Mouse (Mus musculus) olfactory bulb, adult 2 months (tissue): ENCODE results near the gene Msx2. TPM values are rescaled to one million over a fixed set of nuclear protein-coding genes. Genes with fewer than 3 reads are reported as not detected.
A peak's percentile ranks its signal among the peaks of the same experiment; 100 is the strongest.

Experiments used
- H3K27ac ChIP-seq: fragments of 200-500 bp; 2 replicates; pipeline ENCODE4 v1.5.1; 2012; ENCODE audit warnings: low read depth, low read length; ENCODE audit not compliant: insufficient read depth
- H3K4me1 ChIP-seq: fragments of 200-500 bp; 2 replicates; pipeline ENCODE4 v1.6.1; 2012; ENCODE audit warnings: low read length; ENCODE audit not compliant: control insufficient read depth, insufficient read depth
- H3K4me3 ChIP-seq: fragments of 200-500 bp; 2 replicates; pipeline ENCODE4 v1.5.1; 2012; ENCODE audit warnings: mild to moderate bottlenecking, low read depth, low read length, moderate library complexity; ENCODE audit not compliant: insufficient read depth
- CTCF ChIP-seq: fragments of 200-500 bp; IDR thresholded peaks from 2 replicates; pipeline ENCODE4 v1.5.1; 2012; ENCODE audit warnings: low read depth, mild to moderate bottlenecking, low read length, moderate library complexity; ENCODE audit not compliant: insufficient read depth
- POLR2A ChIP-seq: fragments of 200-500 bp; IDR thresholded peaks from 2 replicates; pipeline ENCODE4 v1.6.1; 2012; ENCODE audit warnings: mild to moderate bottlenecking, low read depth, low read length, moderate library complexity; ENCODE audit not compliant: insufficient read depth
- WGBS: fragments of 180-500 bp; shearing (Covaris S2); methylation state at CpG from one replicate; pipeline ENCODE4 v1.1.7; 2018; 5-methylcytosine and 5-hydroxymethylcytosine counted together
- polyA plus RNA-seq: library from polyadenylated mRNA; stranded (reverse); fragments of >200 nt; gene quantifications from 2 replicates; pipeline ENCODE4 v1.2.4, GENCODE M21; 2012; ENCODE audit warnings: low replicate concordance; ENCODE audit not compliant: missing spikeins, insufficient read depth, insufficient read length

Gene Msx2
- polyA plus RNA-seq = not detected in 2 replicates

GRCm38 (mm10) chr13:53472614-53473124 lies at the start of gene Msx2:
Gene Msx2 (minus strand): TSS chr13:53473074.
- peaks cover 14% of the 10 kb centered on the region for H3K4me1 ChIP-seq
- WGBS = under 1% methylated on average over 38 of the region's 38 CpGs
- no peak within 1 kb of the TSS for H3K27ac ChIP-seq
- TF ChIP-seq POLR2A = no peak
- no peak for TF ChIP-seq CTCF
- peak within 1 kb of the TSS; percentile 6; the same call in 1 of the 2 replicates for H3K4me3 ChIP-seq

DNA sequence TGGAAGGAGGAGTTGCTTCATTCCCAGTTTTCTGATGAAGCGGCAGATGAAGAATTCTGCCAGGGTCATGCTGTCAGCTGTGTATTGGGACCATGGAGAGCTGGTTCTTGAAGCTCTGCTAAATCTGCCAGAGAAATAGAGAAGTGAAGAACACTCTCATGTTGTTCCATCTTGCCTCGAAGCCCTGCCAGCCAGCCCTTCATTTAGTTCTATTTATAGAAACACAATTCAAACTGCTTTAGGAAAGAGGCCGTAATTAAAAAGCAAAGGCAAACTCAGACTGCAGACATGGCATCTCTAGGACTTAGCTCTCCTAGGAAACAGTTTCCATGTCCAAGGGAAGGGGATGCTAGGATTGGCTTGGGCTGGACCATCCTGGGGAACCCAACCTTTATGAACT lies 48.6 kb upstream of the Msx2 start:
- H3K4me3 ChIP-seq = no peak overlapping the region
- WGBS = 25% methylated on average over 3 of the region's 3 CpGs
- no peak for TF ChIP-seq POLR2A
- TF ChIP-seq CTCF = no peak
- peaks cover 7% of the 10 kb centered on the region; the same call in 1 of the 2 replicates for H3K4me1 ChIP-seq
- no peak overlapping the region for H3K27ac ChIP-seq

DNA sequence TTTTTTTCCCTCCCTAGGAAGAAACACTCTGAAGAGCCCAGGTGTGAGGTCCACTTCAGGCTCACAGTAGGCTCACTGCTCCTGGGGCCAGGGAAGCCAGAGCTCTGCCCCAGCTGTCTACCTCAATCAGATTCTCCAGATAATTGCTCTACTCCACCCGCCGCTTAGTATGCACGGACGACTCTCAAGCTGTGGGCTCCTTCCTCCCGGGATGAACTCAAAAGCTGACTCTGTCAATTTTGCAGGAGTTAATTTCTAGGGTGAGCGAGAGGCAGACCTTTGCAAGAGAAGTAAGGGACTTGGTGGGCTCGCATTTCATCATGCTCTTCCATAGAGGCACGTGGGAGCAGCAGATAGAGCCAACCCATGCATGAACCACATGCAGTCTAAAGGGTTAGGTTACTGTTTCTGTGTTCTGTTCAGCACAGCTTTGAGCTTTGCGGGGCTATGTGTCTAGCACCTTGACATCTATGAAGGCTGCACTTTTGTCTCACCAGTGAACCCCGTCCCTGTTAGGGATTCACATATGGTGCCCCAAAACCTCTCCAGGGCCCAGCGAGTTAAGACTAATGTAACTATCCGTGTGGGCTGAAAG lies 47.6 kb upstream of the Msx2 start:
- Histone ChIP-seq H3K4me3 (no peak overlapping the region), H3K4me1 (peaks cover 7% of the 10 kb centered on the region; the same call in 1 of the 2 replicates), H3K27ac (no peak overlapping the region)
- TF ChIP-seq POLR2A (no peak), CTCF (no peak)
- WGBS = 55% methylated on average over 12 of the region's 12 CpGs

GRCm38 (mm10) chr13:53519727-53520126 lies 46.9 kb upstream of the Msx2 start:
- TF ChIP-seq POLR2A (no peak), CTCF (no peak)
- Histone ChIP-seq H3K4me3 (no peak overlapping the region), H3K27ac (no peak overlapping the region), H3K4me1 (peaks cover 7% of the 10 kb centered on the region; the same call in 1 of the 2 replicates)
- 60% methylated on average over 8 of the region's 8 CpGs for WGBS

- 82% methylated on average over 4 of the region's 4 CpGs for WGBS
- TF ChIP-seq POLR2A = no peak
- Histone ChIP-seq H3K27ac (no peak overlapping the region), H3K4me1 (peaks cover 7% of the 10 kb centered on the region; the same call in 1 of the 2 replicates), H3K4me3 (no peak overlapping the region)
These were observed 45.4 kb upstream of the Msx2 start for GRCm38 (mm10) chr13:53518306-53518705.

DNA sequence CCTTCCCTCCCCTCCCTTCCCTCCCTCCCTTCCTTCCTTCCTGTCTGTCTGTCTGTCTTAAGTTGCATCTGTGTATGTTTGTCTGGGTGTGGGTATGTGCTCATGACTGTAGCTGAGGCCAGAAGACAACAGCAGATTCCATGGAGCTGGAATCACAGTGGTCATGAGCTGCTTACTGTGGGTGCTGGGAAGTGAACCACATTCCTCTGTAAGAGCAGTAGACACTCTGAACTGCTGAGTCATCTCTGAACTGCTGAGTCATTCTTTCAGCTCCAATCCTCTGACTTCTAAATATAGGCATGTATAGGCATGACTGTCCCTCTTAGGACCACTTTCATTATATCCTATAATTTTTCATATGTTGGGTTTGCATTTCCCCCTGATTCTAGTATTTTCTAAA lies 41.7 kb upstream of the Msx2 start:
- TF ChIP-seq POLR2A = no peak
- no peak for TF ChIP-seq CTCF
- no peak overlapping the region for H3K27ac ChIP-seq
- no peak overlapping the region for H3K4me3 ChIP-seq
- H3K4me1 ChIP-seq = no peaks in the 10 kb centered on the region

- TF ChIP-seq POLR2A = no peak
- no peak for TF ChIP-seq CTCF
- Histone ChIP-seq H3K4me1 (no peaks in the 10 kb centered on the region), H3K4me3 (no peak overlapping the region), H3K27ac (no peak overlapping the region)
- WGBS = 80% methylated on average over 2 of the region's 2 CpGs
These were observed 38.5 kb upstream of the Msx2 start for GRCm38 (mm10) chr13:53511366-53511765.

- TF ChIP-seq CTCF (no peak), POLR2A (no peak)
- 49% methylated on average over 6 of the region's 6 CpGs for WGBS
- H3K27ac ChIP-seq = no peak overlapping the region
- no peak overlapping the region for H3K4me3 ChIP-seq
- H3K4me1 ChIP-seq = no peaks in the 10 kb centered on the region
These were observed 29.5 kb upstream of the Msx2 start for GRCm38 (mm10) chr13:53502406-53502805.

- no peak overlapping the region for H3K27ac ChIP-seq
- WGBS = 11% methylated on average over 10 of the region's 10 CpGs
These were observed 28.8 kb upstream of the Msx2 start for GRCm38 (mm10) chr13:53501561-53502253.

More at GRCm38 (mm10) chr13:53501561-53502253, 28.8 kb upstream of the Msx2 start:
- no peak overlapping the region for H3K4me3 ChIP-seq
- no peak for TF ChIP-seq CTCF
- no peak for TF ChIP-seq POLR2A
- H3K4me1 ChIP-seq = no peaks in the 10 kb centered on the region
